Mouse (Mus musculus): Measurements from ENCODE around the gene Hmg20a. TPM values are rescaled to one million over a fixed set of nuclear protein-coding genes. Genes with fewer than 3 reads are reported as not detected.

The Hmg20a gene
- total and polyA plus RNA-seq, 3 experiments: 8.5 to 14.5 (median 13.6) TPM

DNA sequence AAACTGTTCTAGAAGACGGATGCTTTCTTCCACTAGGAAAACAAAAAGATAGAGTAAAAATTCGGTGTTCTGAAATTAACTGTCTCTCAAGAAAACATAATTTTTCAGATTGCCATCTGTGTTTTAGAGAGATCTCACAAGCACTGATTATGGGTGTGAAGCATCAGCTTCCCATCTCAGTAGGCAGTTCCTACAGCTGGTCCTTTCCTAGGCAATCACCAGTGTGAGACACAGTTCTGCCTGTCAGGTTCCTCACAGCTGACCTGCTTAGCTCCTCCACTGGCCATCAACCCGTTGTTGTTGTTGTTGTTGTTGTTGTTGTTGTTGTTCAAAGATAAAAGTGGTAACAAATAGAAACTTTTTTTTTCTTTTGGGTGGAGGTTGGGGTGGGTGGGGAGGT lies 67.7 kb downstream of the Hmg20a start:
- Histone ChIP-seq H3K79me2 (replicated peaks; ENCODE audit: control insufficient read depth, extremely low read depth, insufficient read depth, poor library complexity, severe bottlenecking) (no peaks in the 10 kb centered on the region), H3K36me3 (replicated peaks in 1 of 2; ENCODE audit: control insufficient read depth in 1 of 2, insufficient read depth in 1 of 2, low read length in 1 of 2) (peaks cover 26 to 58% of the 10 kb centered on the region in 2 experiments), H3K27me3 (replicated peaks) (no peaks in the 10 kb centered on the region), H3K4me3 (replicated peaks in 1 of 3; ENCODE audit: low read depth in 2 of 3, low read length in 2 of 3, poor library complexity in 1 of 3) (no peak overlapping the region), H3K4me2 (ENCODE audit: insufficient read depth, low read depth, poor library complexity, severe bottlenecking) (no peak overlapping the region), H3K9ac (ENCODE audit: insufficient read depth, low read depth) (no peak overlapping the region), H3K27ac (ENCODE audit: insufficient read depth, low read depth) (no peak overlapping the region), H3K9me3 (replicated peaks; ENCODE audit: low read length) (no peaks in the 10 kb centered on the region), H3K4me1 (ENCODE audit: control insufficient read depth in 1 of 2, insufficient read depth in 2 of 2) (no peaks in the 10 kb centered on the region)
- in situ Hi-C loops (cut with MboI; ENCODE audit: low pct_ligation_motif_present, low pct_unique_long_range_greater_than_20kb, low sequenced_read_pairs): no loop called here
- TF ChIP-seq JUN (IDR thresholded peaks at IDR 0.05; ENCODE audit: insufficient read depth, low read depth, low read length): no peak
- TF ChIP-seq TCF12 (IDR thresholded peaks at IDR 0.05; ENCODE audit: low read depth, low read length): no peak
- TF ChIP-seq E2F4 (IDR thresholded peaks at IDR 0.05; ENCODE audit: insufficient replicate concordance, low read depth, low read length): no peak
- no peak for TF ChIP-seq POLR2AphosphoS2 (IDR thresholded peaks at IDR 0.05; ENCODE audit: low read depth, low read length)
- no peak for TF ChIP-seq USF2 (conservative IDR thresholded peaks at IDR 0.05; ENCODE audit: low read depth, low read length)
- dilution Hi-C loops (cut with MboI; ENCODE audit: extremely low pct_ligation_motif_present, extremely low pct_unique_long_range_greater_than_20kb, low sequenced_read_pairs): no loop called here
- no peak for DNase-seq (ENCODE audit: extremely low read depth)

DNA sequence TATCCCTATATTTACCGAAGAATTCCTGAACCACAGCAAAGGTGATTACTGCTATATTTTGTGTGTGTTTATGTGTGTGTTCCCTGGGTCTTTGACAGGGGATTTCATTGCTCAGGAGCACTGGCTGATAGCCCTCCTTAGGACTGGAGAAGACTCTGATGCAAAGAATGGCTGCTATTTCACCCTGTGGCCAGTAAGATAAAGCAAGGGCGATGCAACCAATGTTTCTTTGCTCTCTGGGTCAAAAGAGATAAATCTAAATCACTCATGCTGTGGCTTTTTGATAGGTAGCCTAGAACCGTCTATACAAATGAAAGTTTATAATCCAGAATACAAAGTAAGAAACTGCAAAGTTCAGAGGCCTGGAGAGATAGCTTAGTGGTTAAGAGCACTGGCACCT lies 69.2 kb downstream of the Hmg20a start:
- dilution Hi-C loops (cut with MboI; ENCODE audit: extremely low pct_ligation_motif_present, extremely low pct_unique_long_range_greater_than_20kb, low sequenced_read_pairs) (no loop called here), in situ Hi-C loops (cut with MboI; ENCODE audit: low pct_ligation_motif_present, low pct_unique_long_range_greater_than_20kb, low sequenced_read_pairs) (no loop called here)
- DNase-seq (ENCODE audit: extremely low read depth): no peak
- no peaks in the 10 kb centered on the region for H3K4me1 ChIP-seq (ENCODE audit: control insufficient read depth in 1 of 2, insufficient read depth in 2 of 2)
- no peaks in the 10 kb centered on the region for H3K79me2 ChIP-seq (replicated peaks; ENCODE audit: control insufficient read depth, extremely low read depth, insufficient read depth, poor library complexity, severe bottlenecking)
- H3K4me2 ChIP-seq (ENCODE audit: insufficient read depth, low read depth, poor library complexity, severe bottlenecking): no peak overlapping the region
- no peak overlapping the region for H3K4me3 ChIP-seq (replicated peaks in 1 of 3; ENCODE audit: low read depth in 2 of 3, low read length in 2 of 3, poor library complexity in 1 of 3)
- H3K27me3 ChIP-seq (replicated peaks): no peaks in the 10 kb centered on the region
- H3K27ac ChIP-seq (ENCODE audit: insufficient read depth, low read depth): no peak overlapping the region
- peaks cover 30 to 63% of the 10 kb centered on the region in 2 experiments for H3K36me3 ChIP-seq (replicated peaks in 1 of 2; ENCODE audit: control insufficient read depth in 1 of 2, insufficient read depth in 1 of 2, low read length in 1 of 2)
- H3K9ac ChIP-seq (ENCODE audit: insufficient read depth, low read depth): no peak overlapping the region
- H3K9me3 ChIP-seq (replicated peaks; ENCODE audit: low read length): no peaks in the 10 kb centered on the region
- no peak for TF ChIP-seq BHLHE40 (IDR thresholded peaks at IDR 0.05; ENCODE audit: low read depth, low read length)
- no peak for TF ChIP-seq MYC (IDR thresholded peaks at IDR 0.05; ENCODE audit: low read depth, low read length)
- TF ChIP-seq SIN3A (IDR thresholded peaks at IDR 0.05; ENCODE audit: low read length): no peak
- TF ChIP-seq MXI1 (IDR thresholded peaks at IDR 0.05; ENCODE audit: low read depth, low read length): no peak
- no peak for TF ChIP-seq PAX5 (IDR thresholded peaks at IDR 0.05; ENCODE audit: low read length)
- no peak for TF ChIP-seq ZNF384 (IDR thresholded peaks at IDR 0.05; ENCODE audit: low read depth, low read length)
- TF ChIP-seq E2F4 (IDR thresholded peaks at IDR 0.05; ENCODE audit: insufficient replicate concordance, low read depth, low read length): no peak
- TF ChIP-seq USF1 (IDR thresholded peaks at IDR 0.05; ENCODE audit: low read depth, low read length): no peak
- no peak for TF ChIP-seq TCF12 (IDR thresholded peaks at IDR 0.05; ENCODE audit: low read depth, low read length)
- TF ChIP-seq POLR2AphosphoS2 (IDR thresholded peaks at IDR 0.05; ENCODE audit: low read depth, low read length): no peak
- no peak for TF ChIP-seq MEF2A (IDR thresholded peaks at IDR 0.05; ENCODE audit: borderline replicate concordance, low read depth, low read length)
- TF ChIP-seq EP300 (IDR thresholded peaks at IDR 0.05; ENCODE audit: low read length): no peak

- dilution Hi-C loops (cut with MboI; ENCODE audit: extremely low pct_ligation_motif_present, extremely low pct_unique_long_range_greater_than_20kb, low sequenced_read_pairs): no loop called here
- DNase-seq (ENCODE audit: extremely low read depth): no peak
- no peak for TF ChIP-seq KAT2A (IDR thresholded peaks at IDR 0.05; ENCODE audit: insufficient replicate concordance, low read length)
- H3K9me3 ChIP-seq (replicated peaks; ENCODE audit: low read length): no peaks in the 10 kb centered on the region
- no peaks in the 10 kb centered on the region for H3K79me2 ChIP-seq (replicated peaks; ENCODE audit: control insufficient read depth, extremely low read depth, insufficient read depth, poor library complexity, severe bottlenecking)
- H3K4me1 ChIP-seq (ENCODE audit: control insufficient read depth in 1 of 2, insufficient read depth in 2 of 2): peaks cover 2 to 6% of the 10 kb centered on the region in 2 experiments; a peak in 3 of 4 replicates
- H3K36me3 ChIP-seq (replicated peaks in 1 of 2; ENCODE audit: control insufficient read depth in 1 of 2, insufficient read depth in 1 of 2, low read length in 1 of 2): peaks cover 38 to 81% of the 10 kb centered on the region in 2 experiments
- H3K4me2 ChIP-seq (ENCODE audit: insufficient read depth, low read depth, poor library complexity, severe bottlenecking): no peak overlapping the region
- no peak overlapping the region for H3K9ac ChIP-seq (ENCODE audit: insufficient read depth, low read depth)
- in situ Hi-C loops (cut with MboI; ENCODE audit: low pct_ligation_motif_present, low pct_unique_long_range_greater_than_20kb, low sequenced_read_pairs): no loop called here
- no peak overlapping the region for H3K27ac ChIP-seq (ENCODE audit: insufficient read depth, low read depth)
- H3K4me3 ChIP-seq (replicated peaks in 1 of 3; ENCODE audit: low read depth in 2 of 3, low read length in 2 of 3, poor library complexity in 1 of 3): no peak overlapping the region
- H3K27me3 ChIP-seq (replicated peaks): no peaks in the 10 kb centered on the region
Measured at GRCm38 (mm10) chr9:56492391-56492790, 74.0 kb downstream of the Hmg20a start.

All from CH12.LX (cell line).